Mouse (Mus musculus) MEL (cell line): ENCODE results near the gene Mrto4. TPM values are rescaled to one million over a fixed set of nuclear protein-coding genes. Genes with fewer than 3 reads are reported as not detected.

ENCODE experiments used
- DNase-seq: peaks from one replicate; pipeline ENCODE4 v3.0.0; 2011; ENCODE audit warnings: low read depth, low spot score
- H3K27ac ChIP-seq: 2 replicates; pipeline ENCODE4 v1.5.1; 2012; ENCODE audit warnings: low read depth, mild to moderate bottlenecking, control low read depth, low read length, moderate library complexity; ENCODE audit not compliant: control insufficient read depth
- H3K27me3 ChIP-seq, 2 experiments: fragments of 150-350 bp in 1 of 2; sonication (generic) in 1 of 2; 2 replicates each; pipeline ENCODE4 v1.6.1; 2012; ENCODE audit warnings: low read length in 2 of 2, mild to moderate bottlenecking in 2 of 2, improper control_type of control experiment in 1 of 2, moderate library complexity in 1 of 2; ENCODE audit not compliant: insufficient read depth in 2 of 2, control insufficient read depth in 1 of 2
- H3K36me3 ChIP-seq, 2 experiments: 2 replicates each; pipeline ENCODE4 v1.6.1; 2012 to 2014; ENCODE audit warnings: low read length in 2 of 2, improper control_type of control experiment in 1 of 2, inconsistent platforms in 1 of 2, mild to moderate bottlenecking in 1 of 2; ENCODE audit not compliant: insufficient read depth in 2 of 2, control insufficient read depth in 1 of 2
- H3K4me1 ChIP-seq, 2 experiments: fragments of 150-350 bp in 1 of 2; sonication (generic) in 1 of 2; 2 replicates each; pipeline ENCODE4 v1.6.1; 2012; ENCODE audit warnings: low read length in 2 of 2, improper control_type of control experiment in 1 of 2, mild to moderate bottlenecking in 1 of 2; ENCODE audit not compliant: insufficient read depth in 2 of 2, control insufficient read depth in 1 of 2
- H3K4me3 ChIP-seq, 2 experiments: fragments of 150-350 bp in 1 of 2; sonication (generic) in 1 of 2; 2 replicates each; pipeline ENCODE4 v1.5.1; 2012; ENCODE audit warnings: low read depth in 2 of 2, low read length in 2 of 2, mild to moderate bottlenecking in 2 of 2, moderate library complexity in 2 of 2, control low read depth in 1 of 2, improper control_type of control experiment in 1 of 2; ENCODE audit not compliant: control insufficient read depth in 1 of 2, insufficient read depth in 1 of 2
- H3K79me2 ChIP-seq: 2 replicates; pipeline ENCODE4 v1.6.1; 2012; ENCODE audit warnings: mild to moderate bottlenecking, low read length, moderate library complexity; ENCODE audit not compliant: control insufficient read depth, poor library complexity, insufficient read depth
- H3K9ac ChIP-seq: 2 replicates; pipeline ENCODE4 v1.6.1; 2012; ENCODE audit warnings: low read depth, mild to moderate bottlenecking, control low read depth, low read length, moderate library complexity; ENCODE audit not compliant: control insufficient read depth, poor library complexity, severe bottlenecking
- H3K9me3 ChIP-seq: fragments of 150-350 bp; sonication (generic); replicated peaks from 2 replicates; pipeline ENCODE4 v1.6.1; 2012; ENCODE audit warnings: mild to moderate bottlenecking, low read length, improper control_type of control experiment, moderate library complexity; ENCODE audit not compliant: insufficient read depth
- BHLHE40 ChIP-seq: IDR thresholded peaks from 2 replicates; pipeline ENCODE4 v1.6.1; 2012; ENCODE audit warnings: low read depth, mild to moderate bottlenecking, inconsistent platforms, low read length, improper control_type of control experiment, borderline replicate concordance
- MAZ ChIP-seq: IDR thresholded peaks from 2 replicates; pipeline ENCODE4 v1.6.1; 2012; ENCODE audit warnings: low read depth, mild to moderate bottlenecking, inconsistent platforms, low read length, improper control_type of control experiment
- MYB ChIP-seq: IDR thresholded peaks from 2 replicates; pipeline ENCODE4 v1.6.1; 2011; ENCODE audit warnings: mild to moderate bottlenecking, low read depth, low read length, improper control_type of control experiment
- POLR2AphosphoS5 ChIP-seq: IDR thresholded peaks from 2 replicates; pipeline ENCODE4 v1.6.1; 2012; ENCODE audit warnings: low read depth, borderline replicate concordance, mild to moderate bottlenecking, inconsistent platforms, low read length, moderate library complexity, mixed read lengths
- SIN3A ChIP-seq: IDR thresholded peaks from 2 replicates; pipeline ENCODE4 v1.6.1; 2012; ENCODE audit warnings: low read length, improper control_type of control experiment, inconsistent platforms
- SMC3 ChIP-seq: IDR thresholded peaks from 2 replicates; pipeline ENCODE4 v1.6.1; 2011; ENCODE audit warnings: low read depth, low read length, improper control_type of control experiment
- TBP ChIP-seq: IDR thresholded peaks from 2 replicates; pipeline ENCODE4 v1.8.0; 2011; ENCODE audit warnings: low read depth, low read length, improper control_type of control experiment
- polyA plus RNA-seq, 2 experiments: library from polyadenylated mRNA; stranded (reverse) in 1 of 2; unstranded in 1 of 2; fragments of >175 nt in 1 of 2; fragments of >200 nt in 1 of 2; gene quantifications; 2 replicates each; pipeline versions ENCODE4 v1.2.1 to v1.2.4; 2012; ENCODE audit warnings: low replicate concordance in 2 of 2, low read depth in 1 of 2; ENCODE audit not compliant: insufficient read length in 2 of 2, insufficient read depth in 1 of 2, missing spikeins in 1 of 2
- total RNA-seq: library from RNA; depleted of rRNA; stranded (reverse); fragments of 300-350 nt; gene quantifications from 2 replicates; pipeline ENCODE4 v1.2.3, GENCODE M21; 2012; rRNA removed

Gene Mrto4
- total and polyA plus RNA-seq, 3 experiments, result 253 to 353 TPM; not detected in 1

GRCm38 (mm10) chr4:139298671-139299366 lies 53.6 kb downstream of the Mrto4 start:
- TF ChIP-seq SIN3A (no peak), POLR2AphosphoS5 (no peak), MYB (no peak), TBP (no peak)
- TF ChIP-seq, all 39 proteins: peak for 0
- Histone ChIP-seq H3K4me1 (no peaks in the 10 kb centered on the region), H3K4me3 (no peak overlapping the region), H3K36me3 (no peaks in the 10 kb centered on the region; a peak in 1 of 4 replicates), H3K79me2 (no peaks in the 10 kb centered on the region), H3K9ac (no peak overlapping the region), H3K27ac (no peak overlapping the region), H3K9me3 (no peaks in the 10 kb centered on the region), H3K27me3 (no peaks in the 10 kb centered on the region)
- DNase-seq, result no peak

DNA sequence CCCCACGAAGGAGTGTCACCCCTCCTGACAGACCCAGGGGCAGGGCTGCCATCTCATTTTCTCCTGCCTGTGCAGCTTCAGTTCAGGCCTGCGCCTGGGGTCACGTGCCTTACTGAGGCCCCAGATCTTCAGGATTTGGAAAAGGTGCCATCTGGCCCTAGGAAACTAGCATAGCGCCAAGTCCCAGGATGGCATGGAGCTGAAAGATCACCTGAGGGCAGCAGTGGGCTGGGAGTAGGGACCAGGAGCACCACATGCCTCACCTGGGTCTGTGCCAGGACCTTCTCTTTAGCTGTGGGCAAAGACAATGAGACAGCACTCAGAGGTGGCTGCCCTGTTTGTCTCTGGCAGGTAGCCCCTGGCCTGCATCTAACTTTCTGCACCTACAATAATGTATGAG lies 54.8 kb downstream of the Mrto4 start:
- H3K27ac ChIP-seq, result no peak overlapping the region
- H3K27me3 ChIP-seq, result no peaks in the 10 kb centered on the region
- no peak for TF ChIP-seq POLR2AphosphoS5
- TF ChIP-seq BHLHE40, result no peak
- no peak for TF ChIP-seq MAZ
- no peak for TF ChIP-seq SMC3
- TF ChIP-seq TBP, result no peak
- TF ChIP-seq, all 39 proteins: peak for 0
- Histone ChIP-seq H3K79me2 (no peaks in the 10 kb centered on the region), H3K9me3 (no peaks in the 10 kb centered on the region), H3K4me1 (no peaks in the 10 kb centered on the region), H3K9ac (no peak overlapping the region), H3K4me3 (no peak overlapping the region), H3K36me3 (no peaks in the 10 kb centered on the region; a peak in 1 of 4 replicates)
- no peak for DNase-seq

Other genes starting within 250 kb of the Mrto4 start
- gene Minos1, start 221.5 kb downstream of the Mrto4 start, total RNA-seq, result 163 and 183 TPM in 2 replicates
- 100 to 1,000 TPM in 1 of 2 experiments, not detected in 1; 401 TPM for gene Minos1, start 221.5 kb downstream of the Mrto4 start, polyA plus RNA-seq
- 91.2 and 103 TPM in 2 replicates for gene Capzb, start 159.7 kb downstream of the Mrto4 start, total RNA-seq
- gene Capzb, start 159.7 kb downstream of the Mrto4 start, polyA plus RNA-seq, result 100 to 1,000 TPM in 1 of 2 experiments, not detected in 1; 354 TPM
- 5.2 and 5.3 TPM in 2 replicates for gene Pqlc2, start 41.9 kb downstream of the Mrto4 start, total RNA-seq
- 10 to 100 TPM in 1 of 2 experiments, not detected in 1; 12.0 TPM for gene Pqlc2, start 41.9 kb downstream of the Mrto4 start, polyA plus RNA-seq
- 30.1 and 39.4 TPM in 2 replicates for gene Akr7a5, start 41.8 kb downstream of the Mrto4 start, total RNA-seq
- 10 to 100 TPM in 1 of 2 experiments, not detected in 1; 43.2 TPM for gene Akr7a5, start 41.8 kb downstream of the Mrto4 start, polyA plus RNA-seq
- 40.1 and 50.4 TPM in 2 replicates for gene Emc1, start within 50 bp of the Mrto4 start, total RNA-seq
- 10 to 100 TPM in 1 of 2 experiments, not detected in 1; 17.3 TPM for gene Emc1, start within 50 bp of the Mrto4 start, polyA plus RNA-seq
- gene Ubr4, start within 50 bp of the Mrto4 start, total RNA-seq, result 81.9 and 94.9 TPM in 2 replicates
- 100 to 1,000 TPM; 177 to 270 TPM for gene Ubr4, start within 50 bp of the Mrto4 start, polyA plus RNA-seq
- 0.95 and 1.3 TPM in 2 replicates for gene Iffo2, start 178.0 kb upstream of the Mrto4 start, total RNA-seq
- gene Iffo2, start 178.0 kb upstream of the Mrto4 start, polyA plus RNA-seq, result 1 to 10 TPM in 1 of 2 experiments, not detected in 1; 2.7 TPM